35 mouse cellular contexts compared by ENCODE assay signal in genomic region chr6:52292328-52292727, GRCm38 (mm10). TPM values are rescaled to one million over a fixed set of nuclear protein-coding genes. Genes with fewer than 3 reads are reported as not detected.
"Had no signal": no experiment of that assay in that cellular context is flagged by ENCODE, and none has a peak within 500 bp of the region (broad histone marks: within the 10 kb centered on the region; RNA-seq: fewer than 3 reads in every experiment).

No protein-coding gene starts in this region.

- H3K27ac ChIP-seq: heart, adult 2 months; heart, embryonic 13.5 days; heart, embryonic 15.5 days; hindbrain, embryonic 13.5 days; hindbrain, embryonic 15.5 days; hindbrain, postnatal 0 days; layer of hippocampus, adult 2 months; left cerebral cortex, adult 2 months; liver, embryonic 13.5 days; liver, embryonic 15.5 days had no signal

- H3K4me3 ChIP-seq: heart, adult 2 months; heart, embryonic 15.5 days; hindbrain, embryonic 13.5 days; hindbrain, embryonic 15.5 days; layer of hippocampus, adult 2 months; left cerebral cortex, adult 2 months; liver, embryonic 13.5 days; liver, embryonic 15.5 days had no signal

- H3K4me1 ChIP-seq: liver, embryonic 13.5 days; liver, embryonic 15.5 days had no signal

- H3K9me3 ChIP-seq: heart, embryonic 13.5 days; heart, embryonic 15.5 days; hindbrain, embryonic 13.5 days; hindbrain, embryonic 15.5 days; liver, embryonic 13.5 days; liver, embryonic 15.5 days had no signal

- H3K4me2 ChIP-seq: hindbrain, embryonic 13.5 days; hindbrain, embryonic 15.5 days; liver, embryonic 11.5 days; liver, embryonic 13.5 days; liver, embryonic 15.5 days had no signal

- H3K9ac ChIP-seq: heart, embryonic 15.5 days; hindbrain, embryonic 13.5 days; hindbrain, embryonic 15.5 days; liver, embryonic 13.5 days; liver, embryonic 15.5 days had no signal

- DNase-seq: gastrocnemius, postnatal 14 days; gastrocnemius, postnatal 36 days; heart, adult 11 months; heart, adult 2 months; heart, postnatal 14 days; heart, postnatal 36 days; kidney, adult 18-20 months; kidney, adult 8-10 months; kidney, postnatal 10 days; kidney, postnatal 25 days; kidney, postnatal 4 days; liver; liver, embryonic 13.5 days had no signal

- H3K36me3 ChIP-seq: heart, embryonic 13.5 days; heart, embryonic 15.5 days; hindbrain, embryonic 13.5 days; hindbrain, embryonic 15.5 days; liver, embryonic 13.5 days; liver, embryonic 15.5 days had no signal

- ATAC-seq: hindbrain, postnatal 0 days; intestine, postnatal 0 days had no signal

RNA-seq across cellular contexts. Expression of gene Evx1, which starts 21.0 kb away (rescaled TPM):
- total RNA-seq: gastrocnemius, adult 8-10 months; gastrocnemius, postnatal 14 days; gastrocnemius, postnatal 36 days; heart, adult 2 months; heart, postnatal 14 days; heart, postnatal 36 days; hematopoietic stem cell, adult 5-6 weeks; layer of hippocampus, adult 2 months; layer of hippocampus, postnatal 10 days; layer of hippocampus, postnatal 25 days; left cerebral cortex, adult 2 months; left cerebral cortex, postnatal 14 days; left cerebral cortex, postnatal 36 days had no signal
- polyA plus RNA-seq: frontal cortex, adult 2 months; heart, adult 2 months; heart, embryonic 11.5 days; heart, embryonic 13.5 days; heart, embryonic 15.5 days; heart, postnatal 0 days; kidney, embryonic 14.5 days; kidney, embryonic 16.5 days; liver, embryonic 13.5 days; liver, embryonic 15.5 days had no signal

RNA-seq across cellular contexts. Expression of gene Hoxa13, which starts 31.6 kb away (rescaled TPM):
- total RNA-seq: heart, adult 2 months; heart, postnatal 14 days; heart, postnatal 36 days; hematopoietic stem cell, adult 5-6 weeks; hindbrain, postnatal 0 days; layer of hippocampus, adult 2 months; layer of hippocampus, postnatal 10 days; layer of hippocampus, postnatal 25 days; left cerebral cortex, adult 2 months; left cerebral cortex, postnatal 14 days; left cerebral cortex, postnatal 36 days had no signal
- polyA plus RNA-seq: frontal cortex, adult 2 months; heart, adult 2 months; heart, embryonic 11.5 days; heart, embryonic 13.5 days; heart, embryonic 15.5 days; heart, postnatal 0 days; hindbrain, embryonic 11.5 days; hindbrain, embryonic 13.5 days; hindbrain, embryonic 15.5 days; hindbrain, postnatal 0 days; intestine, postnatal 0 days; kidney, embryonic 14.5 days; liver, embryonic 13.5 days; liver, embryonic 15.5 days had no signal

RNA-seq across cellular contexts. Expression of gene Hoxa11, which starts 46.7 kb away (rescaled TPM):
- total RNA-seq: heart, adult 2 months; heart, postnatal 14 days; heart, postnatal 36 days; hematopoietic stem cell, adult 5-6 weeks; hindbrain, postnatal 0 days; layer of hippocampus, adult 2 months; layer of hippocampus, postnatal 10 days; layer of hippocampus, postnatal 25 days; left cerebral cortex, adult 2 months; left cerebral cortex, postnatal 14 days; left cerebral cortex, postnatal 36 days had no signal
- polyA plus RNA-seq: heart, adult 2 months; heart, embryonic 11.5 days; heart, embryonic 13.5 days; heart, embryonic 15.5 days; heart, postnatal 0 days; hindbrain, embryonic 11.5 days; hindbrain, embryonic 13.5 days; hindbrain, embryonic 15.5 days; hindbrain, postnatal 0 days; liver, embryonic 13.5 days; liver, embryonic 15.5 days had no signal

RNA-seq across cellular contexts. Expression of gene Hoxa10, which starts 51.7 kb away (rescaled TPM):
- total RNA-seq: heart, adult 2 months; heart, postnatal 14 days; heart, postnatal 36 days; hindbrain, postnatal 0 days; layer of hippocampus, adult 2 months; layer of hippocampus, postnatal 10 days; layer of hippocampus, postnatal 25 days; left cerebral cortex, adult 2 months; left cerebral cortex, postnatal 14 days; left cerebral cortex, postnatal 36 days had no signal
- polyA plus RNA-seq: frontal cortex, adult 2 months; heart, adult 2 months; heart, embryonic 13.5 days; heart, postnatal 0 days; hindbrain, embryonic 11.5 days; hindbrain, postnatal 0 days had no signal
